Mouse (Mus musculus): ENCODE results near the gene Adamtsl3. TPM values are rescaled to one million over a fixed set of nuclear protein-coding genes. Genes with fewer than 3 reads are reported as not detected.
A peak's percentile ranks its signal among the peaks of the same experiment; 100 is the strongest.

Gene Adamtsl3
- total and polyA plus RNA-seq, 2 experiments from 2014 or later, result 1.5 to 9.7 TPM

- DNase-seq (ENCODE audit: low spot score), result peak; percentile 47
- H3K4me1 ChIP-seq (ENCODE audit: insufficient read depth, low read length), result no peaks in the 10 kb centered on the region
- peak; percentile 44 for ATAC-seq
- TF ChIP-seq CTCF (IDR thresholded peaks at IDR 0.05; ENCODE audit: low read depth), result peak; percentile 20; the same call in 1 of the 2 replicates
- H3K4me3 ChIP-seq (ENCODE audit: low read length), result peak overlapping the region; percentile 48
- peaks cover 17% of the 10 kb centered on the region for H3K27me3 ChIP-seq (ENCODE audit: insufficient read depth, low read length)
- H3K9ac ChIP-seq (replicated peaks; ENCODE audit: low read length), result peak overlapping the region; percentile 40; the same call in 1 of the 2 replicates
- WGBS, result under 1% methylated on average over 33 of the region's 34 CpGs
- no peak overlapping the region for H3K27ac ChIP-seq
- no peaks in the 10 kb centered on the region for H3K9me3 ChIP-seq (ENCODE audit: low read length)
- no peaks in the 10 kb centered on the region for H3K36me3 ChIP-seq (ENCODE audit: insufficient read depth, low read length)
- peak overlapping the region; percentile 72 for H3K4me2 ChIP-seq (ENCODE audit: low read depth, low read length)
These were observed 638 bp downstream of the Adamtsl3 start for GRCm38 (mm10) chr7:82336132-82336531.

- H3K36me3 ChIP-seq (ENCODE audit: insufficient read depth, low read length), result no peaks in the 10 kb centered on the region
- 91% methylated on average over 9 of the region's 9 CpGs for WGBS
- ATAC-seq, result no peak
- peaks cover 17% of the 10 kb centered on the region for H3K27me3 ChIP-seq (ENCODE audit: insufficient read depth, low read length)
- H3K4me2 ChIP-seq (ENCODE audit: low read depth, low read length), result no peak overlapping the region
- no peak for DNase-seq (ENCODE audit: low spot score)
- H3K9ac ChIP-seq (replicated peaks; ENCODE audit: low read length), result no peak overlapping the region
- no peak overlapping the region for H3K4me3 ChIP-seq (ENCODE audit: low read length)
- H3K27ac ChIP-seq, result no peak overlapping the region
- TF ChIP-seq CTCF (IDR thresholded peaks at IDR 0.05; ENCODE audit: low read depth), result no peak
- H3K4me1 ChIP-seq (ENCODE audit: insufficient read depth, low read length), result no peaks in the 10 kb centered on the region
- no peaks in the 10 kb centered on the region for H3K9me3 ChIP-seq (ENCODE audit: low read length)
These were observed 2.6 kb downstream of the Adamtsl3 start for GRCm38 (mm10) chr7:82338121-82338520.

- no peaks in the 10 kb centered on the region for H3K4me1 ChIP-seq (ENCODE audit: insufficient read depth, low read length)
- no peak overlapping the region for H3K4me3 ChIP-seq (ENCODE audit: low read length)
- WGBS, result 78% methylated on average over 4 of the region's 4 CpGs
- ATAC-seq (no peak), DNase-seq (ENCODE audit: low spot score) (no peak)
- H3K27ac ChIP-seq, result no peak overlapping the region
- no peaks in the 10 kb centered on the region for H3K36me3 ChIP-seq (ENCODE audit: insufficient read depth, low read length)
- TF ChIP-seq CTCF (IDR thresholded peaks at IDR 0.05; ENCODE audit: low read depth), result peak; percentile 43
- no peak overlapping the region for H3K9ac ChIP-seq (replicated peaks; ENCODE audit: low read length)
- H3K27me3 ChIP-seq (ENCODE audit: insufficient read depth, low read length), result peaks cover 17% of the 10 kb centered on the region
- no peaks in the 10 kb centered on the region for H3K9me3 ChIP-seq (ENCODE audit: low read length)
- H3K4me2 ChIP-seq (ENCODE audit: low read depth, low read length), result no peak overlapping the region
These were observed 3.0 kb downstream of the Adamtsl3 start for GRCm38 (mm10) chr7:82338532-82338931.

GRCm38 (mm10) chr7:82339214-82339613 lies 3.7 kb downstream of the Adamtsl3 start:
- Histone ChIP-seq H3K4me1 (ENCODE audit: insufficient read depth, low read length) (no peaks in the 10 kb centered on the region), H3K36me3 (ENCODE audit: insufficient read depth, low read length) (no peaks in the 10 kb centered on the region), H3K4me2 (ENCODE audit: low read depth, low read length) (no peak overlapping the region), H3K9ac (replicated peaks; ENCODE audit: low read length) (no peak overlapping the region), H3K9me3 (ENCODE audit: low read length) (no peaks in the 10 kb centered on the region), H3K4me3 (ENCODE audit: low read length) (no peak overlapping the region), H3K27me3 (ENCODE audit: insufficient read depth, low read length) (peaks cover 11% of the 10 kb centered on the region; the same call in 1 of the 2 replicates), H3K27ac (no peak overlapping the region)
- TF ChIP-seq CTCF (IDR thresholded peaks at IDR 0.05; ENCODE audit: low read depth), result peak; percentile 65
- ATAC-seq (no peak), DNase-seq (ENCODE audit: low spot score) (no peak)
- 57% methylated on average over 3 of the region's 3 CpGs for WGBS

- H3K27me3 ChIP-seq (ENCODE audit: insufficient read depth, low read length), result peaks cover 8% of the 10 kb centered on the region; the same call in 1 of the 2 replicates
- TF ChIP-seq CTCF (IDR thresholded peaks at IDR 0.05; ENCODE audit: low read depth), result no peak
- DNase-seq (ENCODE audit: low spot score), result no peak
- whole genome bisulfite sequencing, result 49% methylated on average over 8 of the region's 8 CpGs
- no peaks in the 10 kb centered on the region for H3K4me1 ChIP-seq (ENCODE audit: insufficient read depth, low read length)
- no peak overlapping the region for H3K4me2 ChIP-seq (ENCODE audit: low read depth, low read length)
- H3K9me3 ChIP-seq (ENCODE audit: low read length), result no peaks in the 10 kb centered on the region
- no peak overlapping the region for H3K27ac ChIP-seq
- H3K9ac ChIP-seq (replicated peaks; ENCODE audit: low read length), result no peak overlapping the region
- ATAC-seq, result no peak
- no peaks in the 10 kb centered on the region for H3K36me3 ChIP-seq (ENCODE audit: insufficient read depth, low read length)
- H3K4me3 ChIP-seq (ENCODE audit: low read length), result no peak overlapping the region
These were observed 6.0 kb downstream of the Adamtsl3 start for GRCm38 (mm10) chr7:82341476-82341875.

GRCm38 (mm10) chr7:82346706-82347105 lies 11.2 kb downstream of the Adamtsl3 start:
- no peak overlapping the region for H3K27ac ChIP-seq
- 83% methylated on average over 2 of the region's 2 CpGs for WGBS
- no peak for DNase-seq (ENCODE audit: low spot score)

GRCm38 (mm10) chr7:82349796-82350195 lies 14.3 kb downstream of the Adamtsl3 start:
- no peak for ATAC-seq

More at GRCm38 (mm10) chr7:82346706-82347105, 11.2 kb downstream of the Adamtsl3 start:
- Histone ChIP-seq H3K36me3 (ENCODE audit: insufficient read depth, low read length) (no peaks in the 10 kb centered on the region), H3K9me3 (ENCODE audit: low read length) (no peaks in the 10 kb centered on the region), H3K4me1 (ENCODE audit: insufficient read depth, low read length) (no peaks in the 10 kb centered on the region), H3K4me2 (ENCODE audit: low read depth, low read length) (no peak overlapping the region), H3K27me3 (ENCODE audit: insufficient read depth, low read length) (no peaks in the 10 kb centered on the region), H3K4me3 (ENCODE audit: low read length) (no peak overlapping the region), H3K9ac (replicated peaks; ENCODE audit: low read length) (no peak overlapping the region)
- no peak for ATAC-seq
- no peak for TF ChIP-seq CTCF (IDR thresholded peaks at IDR 0.05; ENCODE audit: low read depth)

More at GRCm38 (mm10) chr7:82349796-82350195, 14.3 kb downstream of the Adamtsl3 start:
- Histone ChIP-seq H3K36me3 (ENCODE audit: insufficient read depth, low read length) (no peaks in the 10 kb centered on the region), H3K9me3 (ENCODE audit: low read length) (no peaks in the 10 kb centered on the region), H3K4me3 (ENCODE audit: low read length) (no peak overlapping the region), H3K9ac (replicated peaks; ENCODE audit: low read length) (no peak overlapping the region), H3K4me1 (ENCODE audit: insufficient read depth, low read length) (no peaks in the 10 kb centered on the region), H3K4me2 (ENCODE audit: low read depth, low read length) (no peak overlapping the region), H3K27me3 (ENCODE audit: insufficient read depth, low read length) (no peaks in the 10 kb centered on the region), H3K27ac (no peak overlapping the region)
- DNase-seq (ENCODE audit: low spot score), result no peak
- WGBS, result 88% methylated on average over 7 of the region's 7 CpGs
- TF ChIP-seq CTCF (IDR thresholded peaks at IDR 0.05; ENCODE audit: low read depth), result no peak

Measured in hindbrain, postnatal 0 days (tissue).